Mouse (Mus musculus): ENCODE results near the gene Bglap. TPM values are rescaled to one million over a fixed set of nuclear protein-coding genes. Genes with fewer than 3 reads are reported as not detected.

The Bglap gene
- polyA plus RNA-seq, 1 experiment from 2014 or later, result not detected

DNA sequence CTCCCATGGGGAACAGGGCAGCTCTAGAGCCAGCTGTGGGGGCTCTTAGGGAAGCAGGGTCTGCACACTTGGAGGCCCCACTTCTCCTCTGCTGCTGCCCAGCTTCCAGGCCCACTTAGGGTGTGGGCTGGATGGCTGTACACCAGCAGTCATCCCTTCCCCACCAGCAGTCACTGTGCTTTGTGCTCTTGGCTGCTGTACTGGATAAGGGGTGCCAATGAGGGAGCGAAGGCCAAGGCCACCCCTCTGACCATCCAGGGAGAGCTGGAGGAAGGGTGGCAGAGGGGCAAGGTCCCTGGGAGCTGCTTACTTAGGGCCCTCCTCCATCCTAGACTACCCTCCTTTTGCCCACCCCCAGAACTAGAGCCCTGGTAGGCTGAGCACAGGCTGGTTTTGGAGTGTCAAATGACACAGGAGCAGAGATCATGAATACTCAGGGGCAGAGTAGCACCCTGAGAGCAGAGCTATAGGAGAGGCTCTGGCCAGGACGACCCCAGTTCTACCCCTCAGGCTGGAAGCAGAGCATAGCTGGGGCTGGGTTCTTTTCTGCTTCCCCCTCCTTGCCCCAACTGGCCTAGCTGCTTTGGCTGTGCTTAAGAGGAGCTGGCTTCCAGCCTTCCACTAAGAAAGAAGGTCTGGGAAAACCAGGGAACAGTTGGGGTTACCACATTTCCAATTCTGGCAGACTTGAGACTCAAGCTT, 22.5 kb downstream of the Bglap start:
- peaks cover 23% of the 10 kb centered on the region for H3K4me1 ChIP-seq (replicated peaks)
- H3K36me3 ChIP-seq, result peaks cover 67% of the 10 kb centered on the region
- ATAC-seq (ENCODE audit: low FRiP score), result no peak
- no peaks in the 10 kb centered on the region for H3K9me3 ChIP-seq
- 87% methylated on average over 2 of the region's 2 CpGs for WGBS
- H3K4me3 ChIP-seq, result no peak overlapping the region
- H3K27me3 ChIP-seq, result peaks cover 26% of the 10 kb centered on the region
- H3K4me2 ChIP-seq, result no peak overlapping the region
- H3K27ac ChIP-seq, result no peak overlapping the region
- no peak overlapping the region for H3K9ac ChIP-seq

GRCm38 (mm10) chr3:88361096-88361495, 23.2 kb downstream of the Bglap start:
- WGBS, result 90% methylated on average over 6 of the region's 6 CpGs
- no peak overlapping the region for H3K27ac ChIP-seq
- H3K4me3 ChIP-seq, result no peak overlapping the region
- no peak overlapping the region for H3K9ac ChIP-seq
- peaks cover 24% of the 10 kb centered on the region for H3K27me3 ChIP-seq
- ATAC-seq (ENCODE audit: low FRiP score), result no peak
- no peaks in the 10 kb centered on the region for H3K9me3 ChIP-seq
- H3K4me2 ChIP-seq, result no peak overlapping the region
- H3K4me1 ChIP-seq (replicated peaks), result peaks cover 22% of the 10 kb centered on the region
- H3K36me3 ChIP-seq, result peaks cover 74% of the 10 kb centered on the region

- peaks cover 13% of the 10 kb centered on the region; the same call in 1 of the 2 replicates for H3K27me3 ChIP-seq
- H3K9ac ChIP-seq, result no peak overlapping the region; the same call in 1 of the 2 replicates
- 63% methylated on average over 3 of the region's 3 CpGs for WGBS
- H3K27ac ChIP-seq, result 0 out of 2 replicates have a peak overlapping the region, but pooled peaks have one; percentile 26
- H3K4me2 ChIP-seq, result no peak overlapping the region
- peaks cover 85% of the 10 kb centered on the region for H3K36me3 ChIP-seq
- peaks cover 16% of the 10 kb centered on the region for H3K4me1 ChIP-seq (replicated peaks)
- H3K4me3 ChIP-seq, result no peak overlapping the region
- H3K9me3 ChIP-seq, result no peaks in the 10 kb centered on the region
- ATAC-seq (ENCODE audit: low FRiP score), result no peak
Observed at GRCm38 (mm10) chr3:88359989-88360388, 24.3 kb downstream of the Bglap start.

GRCm38 (mm10) chr3:88359584-88359983, 24.7 kb downstream of the Bglap start:
- no peaks in the 10 kb centered on the region for H3K9me3 ChIP-seq
- H3K27ac ChIP-seq, result 0 out of 2 replicates have a peak overlapping the region, but pooled peaks have one; percentile 26
- no peak overlapping the region; the same call in 1 of the 2 replicates for H3K9ac ChIP-seq
- 58% methylated on average over 5 of the region's 5 CpGs for WGBS
- peaks cover 14% of the 10 kb centered on the region for H3K4me1 ChIP-seq (replicated peaks)
- no peak for ATAC-seq (ENCODE audit: low FRiP score)
- peaks cover 10% of the 10 kb centered on the region; the same call in 1 of the 2 replicates for H3K27me3 ChIP-seq
- H3K4me2 ChIP-seq, result no peak overlapping the region
- peaks cover 89% of the 10 kb centered on the region for H3K36me3 ChIP-seq
- no peak overlapping the region for H3K4me3 ChIP-seq

DNA sequence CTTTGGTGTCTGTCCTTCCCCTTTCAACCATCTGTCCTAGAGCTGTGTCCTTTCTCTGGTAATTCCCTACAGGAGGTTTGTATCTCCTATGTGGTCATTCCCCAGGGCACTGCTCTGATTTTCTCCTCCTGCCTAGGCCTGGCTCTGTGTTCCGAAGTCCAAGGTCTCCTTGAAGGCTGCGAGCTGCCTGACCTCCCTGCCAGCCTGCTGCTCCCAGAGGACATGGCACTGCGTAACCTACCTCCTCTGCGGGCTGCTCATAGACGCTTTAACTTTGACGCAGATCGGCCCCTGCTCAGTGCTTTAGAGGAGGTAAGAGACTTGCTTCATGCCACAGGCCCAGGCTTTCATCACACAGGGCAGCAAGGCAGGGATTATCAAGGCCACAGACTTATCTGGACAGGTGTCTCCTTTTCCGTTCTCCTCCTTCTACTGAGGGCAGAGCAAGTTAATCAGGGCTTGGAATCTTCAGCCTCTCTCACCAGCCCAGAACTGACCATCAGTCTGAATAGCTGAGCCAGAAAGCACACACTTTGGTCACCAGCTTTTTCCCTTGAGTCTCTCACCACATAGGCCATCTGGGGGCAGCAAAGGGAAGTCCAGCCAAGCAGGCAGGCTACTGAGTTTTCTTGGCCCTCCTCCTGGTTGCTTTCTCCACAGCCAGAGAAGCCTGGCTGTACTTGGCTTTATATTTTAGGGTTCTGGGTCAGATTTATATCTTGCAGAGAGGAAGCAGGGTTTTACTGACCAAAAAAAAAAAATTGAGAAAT, 29.7 kb downstream of the Bglap start:
- no peaks in the 10 kb centered on the region for H3K27me3 ChIP-seq
- 92% methylated on average over 8 of the region's 8 CpGs for WGBS
- no peak for ATAC-seq (ENCODE audit: low FRiP score)
- peaks cover 4% of the 10 kb centered on the region for H3K4me1 ChIP-seq (replicated peaks)
- H3K36me3 ChIP-seq, result peaks cover 99% of the 10 kb centered on the region
- H3K9me3 ChIP-seq, result no peaks in the 10 kb centered on the region
- no peak overlapping the region for H3K27ac ChIP-seq
- H3K9ac ChIP-seq, result no peak overlapping the region
- no peak overlapping the region for H3K4me2 ChIP-seq
- H3K4me3 ChIP-seq, result no peak overlapping the region

DNA sequence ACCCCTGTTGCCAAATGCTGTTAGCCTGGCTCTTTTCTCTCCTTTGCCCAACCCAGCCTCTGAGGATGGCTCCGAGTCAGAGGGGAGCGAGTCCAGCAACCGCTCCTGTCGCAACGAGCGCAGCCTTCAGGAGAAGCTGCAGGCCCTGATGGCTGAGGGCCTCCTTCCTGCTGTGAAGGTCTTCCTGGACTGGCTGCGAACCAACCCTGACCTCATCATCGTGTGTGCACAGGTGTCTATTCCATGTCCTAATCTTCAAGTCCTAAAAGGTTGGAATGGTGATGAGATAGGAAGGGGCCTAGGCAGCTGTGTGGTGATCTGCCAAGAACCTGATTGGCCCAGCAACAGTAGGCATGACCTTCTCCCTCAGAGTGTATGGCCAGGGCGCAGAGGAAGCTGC, 31.4 kb downstream of the Bglap start:
- no peaks in the 10 kb centered on the region for H3K27me3 ChIP-seq
- no peak overlapping the region for H3K4me3 ChIP-seq
- no peaks in the 10 kb centered on the region for H3K4me1 ChIP-seq (replicated peaks)
- no peak overlapping the region for H3K27ac ChIP-seq
- 93% methylated on average over 9 of the region's 9 CpGs for WGBS
- peaks cover 99% of the 10 kb centered on the region for H3K36me3 ChIP-seq
- no peak for ATAC-seq (ENCODE audit: low FRiP score)
- H3K9ac ChIP-seq, result no peak overlapping the region
- no peak overlapping the region for H3K4me2 ChIP-seq
- H3K9me3 ChIP-seq, result no peaks in the 10 kb centered on the region

DNA sequence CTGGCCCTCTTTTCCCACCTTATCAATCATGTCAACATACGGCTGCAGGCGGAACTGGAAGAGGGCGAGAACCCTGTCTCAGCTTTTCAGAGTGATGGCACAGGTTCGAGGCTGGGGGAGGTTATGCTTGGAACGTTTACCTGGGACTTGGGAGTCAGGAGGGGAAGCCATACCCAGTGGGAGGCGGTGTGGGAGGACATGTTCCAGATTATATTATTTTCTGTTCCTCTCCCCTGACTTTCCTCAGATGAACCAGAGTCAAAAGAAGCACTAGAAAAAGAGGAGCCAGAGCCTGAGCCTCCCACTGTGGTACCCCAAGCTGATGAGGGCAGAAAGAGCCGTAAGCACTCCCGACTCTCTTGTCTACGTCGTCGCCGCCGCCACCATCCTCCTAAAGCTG, 33.5 kb downstream of the Bglap start:
- H3K27ac ChIP-seq, result no peak overlapping the region
- H3K9me3 ChIP-seq, result no peaks in the 10 kb centered on the region
- H3K9ac ChIP-seq, result no peak overlapping the region
- no peak for ATAC-seq (ENCODE audit: low FRiP score)
- WGBS, result 94% methylated on average over 13 of the region's 13 CpGs
- H3K27me3 ChIP-seq, result no peaks in the 10 kb centered on the region
- no peak overlapping the region for H3K4me3 ChIP-seq
- H3K4me2 ChIP-seq, result no peak overlapping the region
- peaks cover 100% of the 10 kb centered on the region for H3K36me3 ChIP-seq
- no peaks in the 10 kb centered on the region for H3K4me1 ChIP-seq (replicated peaks)

- no peak for ATAC-seq (ENCODE audit: low FRiP score)
- H3K9ac ChIP-seq, result no peak overlapping the region
- no peak overlapping the region for H3K4me2 ChIP-seq
- WGBS, result 82% methylated on average over 3 of the region's 3 CpGs
- peaks cover 33% of the 10 kb centered on the region for H3K4me1 ChIP-seq (replicated peaks)
- no peaks in the 10 kb centered on the region for H3K27me3 ChIP-seq
- H3K27ac ChIP-seq, result no peak overlapping the region
- H3K36me3 ChIP-seq, result peaks cover 26% of the 10 kb centered on the region
- H3K9me3 ChIP-seq, result no peaks in the 10 kb centered on the region
- H3K4me3 ChIP-seq, result no peak overlapping the region
Observed at GRCm38 (mm10) chr3:88339006-88339405, 45.3 kb downstream of the Bglap start.

DNA sequence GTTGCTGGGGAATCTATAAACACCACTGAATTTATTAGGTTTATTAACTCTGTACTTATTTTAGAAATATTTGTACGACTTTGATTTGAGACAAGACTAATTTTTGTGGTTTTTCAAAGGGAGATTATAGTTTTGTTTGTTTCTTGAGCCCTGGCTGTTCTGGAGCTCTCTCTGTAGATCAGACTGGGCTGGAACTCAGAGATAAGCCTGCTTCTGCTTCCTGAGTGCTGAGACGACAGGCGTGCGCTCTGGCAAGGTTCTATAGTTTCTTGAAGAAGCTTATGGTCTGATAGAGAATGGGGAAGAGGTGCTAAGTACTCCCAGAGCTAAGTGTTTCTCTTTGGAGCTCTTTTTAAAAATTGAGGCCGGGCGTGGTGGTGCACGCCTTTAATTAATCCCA, 45.9 kb downstream of the Bglap start:
- H3K4me2 ChIP-seq, result no peak overlapping the region
- no peak overlapping the region for H3K27ac ChIP-seq
- no peak overlapping the region for H3K4me3 ChIP-seq
- 92% methylated on average over 7 of the region's 7 CpGs for WGBS
- no peak overlapping the region for H3K9ac ChIP-seq
- ATAC-seq (ENCODE audit: low FRiP score), result no peak
- no peaks in the 10 kb centered on the region for H3K9me3 ChIP-seq
- peaks cover 33% of the 10 kb centered on the region for H3K4me1 ChIP-seq (replicated peaks)
- peaks cover 19% of the 10 kb centered on the region for H3K36me3 ChIP-seq
- no peaks in the 10 kb centered on the region for H3K27me3 ChIP-seq

- Histone ChIP-seq H3K27ac (no peak overlapping the region), H3K4me1 (replicated peaks) (peaks cover 33% of the 10 kb centered on the region), H3K27me3 (no peaks in the 10 kb centered on the region), H3K4me3 (peak overlapping the region; percentile 72), H3K9ac (peak overlapping the region; percentile 56), H3K4me2 (peak overlapping the region; percentile 73), H3K9me3 (no peaks in the 10 kb centered on the region), H3K36me3 (peaks cover 11% of the 10 kb centered on the region)
- WGBS, result 88% methylated on average over 11 of the region's 11 CpGs
- ATAC-seq (ENCODE audit: low FRiP score), result no peak
Observed at GRCm38 (mm10) chr3:88337367-88338020, 46.8 kb downstream of the Bglap start.

- peak within 1 kb of the TSS; percentile 76 for H3K4me2 ChIP-seq
- peak within 1 kb of the TSS; percentile 90 for H3K9ac ChIP-seq
- WGBS, result 3% methylated on average over 61 of the region's 66 CpGs
- ATAC-seq (ENCODE audit: low FRiP score), result peak; percentile 95
- no peaks in the 10 kb centered on the region for H3K27me3 ChIP-seq
- H3K9me3 ChIP-seq, result no peaks in the 10 kb centered on the region
- peak within 1 kb of the TSS; percentile 72 for H3K4me3 ChIP-seq
- peaks cover 33% of the 10 kb centered on the region for H3K4me1 ChIP-seq (replicated peaks)
- H3K36me3 ChIP-seq, result no peaks in the 10 kb centered on the region
- H3K27ac ChIP-seq, result peak within 1 kb of the TSS; percentile 97
Observed at GRCm38 (mm10) chr3:88336058-88337013, 47.9 kb downstream of the Bglap start, which contains the start of the genes Tmem79 and Smg5. TSS of gene Tmem79 (minus strand) at chr3:88336148. TSS of gene Smg5 (plus strand) at chr3:88336260.

All from hindbrain, embryonic 13.5 days (tissue).